Mouse (Mus musculus): Measurements from ENCODE around the gene Spint1.
A peak's percentile ranks its signal among the peaks of the same experiment; 100 is the strongest.

Spint1 gene

DNA sequence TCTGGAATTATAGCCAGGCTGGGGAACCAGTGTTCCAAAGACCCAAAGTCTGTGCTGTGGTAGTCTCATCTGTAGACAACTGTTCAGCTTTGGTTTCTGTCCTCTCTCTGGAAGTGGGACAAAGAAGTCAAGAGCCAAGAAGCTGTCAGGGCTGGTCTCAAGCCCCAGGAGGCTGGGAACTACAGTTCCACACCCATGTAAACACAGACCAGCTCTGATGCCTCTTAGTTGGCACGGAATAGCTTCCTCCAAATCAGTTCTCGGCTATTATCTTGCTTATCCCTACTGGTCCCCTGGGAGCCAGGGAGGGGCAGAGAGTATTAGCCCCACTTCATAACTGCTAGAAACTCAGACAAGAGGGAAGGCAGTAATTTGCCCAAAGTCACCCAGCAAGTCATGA is 24.2 kb downstream of the Spint1 start:
- DNase-seq (ENCODE audit: low read depth, low spot score) = no peak
- H3K36me3 ChIP-seq (ENCODE audit: control insufficient read depth, insufficient read depth, low read length, poor library complexity, severe bottlenecking) = no peaks in the 10 kb centered on the region
- no peaks in the 10 kb centered on the region; the same call in 1 of the 2 replicates for H3K27me3 ChIP-seq (ENCODE audit: control insufficient read depth, insufficient read depth, low read length, poor library complexity, severe bottlenecking)

DNA sequence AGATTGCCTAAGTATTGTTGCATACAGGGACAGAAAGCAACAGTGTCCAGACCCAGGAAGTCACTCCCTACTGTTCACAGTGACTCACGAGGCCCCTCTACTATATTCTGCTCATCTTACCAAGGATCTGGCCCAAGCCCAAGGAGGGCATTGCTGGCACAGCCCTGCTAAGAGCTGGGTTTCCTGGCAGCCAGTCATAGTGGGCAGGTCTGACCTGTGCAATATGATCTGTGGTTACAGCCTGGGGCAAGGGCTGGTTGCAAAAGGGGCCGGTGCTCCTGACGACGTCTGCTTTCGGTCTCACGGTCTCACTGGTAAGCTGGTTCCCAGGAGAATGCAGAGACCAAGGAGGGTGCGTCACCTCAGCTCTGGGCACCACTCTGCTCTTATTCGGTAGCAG is 25.8 kb downstream of the Spint1 start:
- Histone ChIP-seq H3K36me3 (ENCODE audit: control insufficient read depth, insufficient read depth, low read length, poor library complexity, severe bottlenecking) (no peaks in the 10 kb centered on the region), H3K27me3 (ENCODE audit: control insufficient read depth, insufficient read depth, low read length, poor library complexity, severe bottlenecking) (no peaks in the 10 kb centered on the region)
- DNase-seq (ENCODE audit: low read depth, low spot score) = no peak

DNA sequence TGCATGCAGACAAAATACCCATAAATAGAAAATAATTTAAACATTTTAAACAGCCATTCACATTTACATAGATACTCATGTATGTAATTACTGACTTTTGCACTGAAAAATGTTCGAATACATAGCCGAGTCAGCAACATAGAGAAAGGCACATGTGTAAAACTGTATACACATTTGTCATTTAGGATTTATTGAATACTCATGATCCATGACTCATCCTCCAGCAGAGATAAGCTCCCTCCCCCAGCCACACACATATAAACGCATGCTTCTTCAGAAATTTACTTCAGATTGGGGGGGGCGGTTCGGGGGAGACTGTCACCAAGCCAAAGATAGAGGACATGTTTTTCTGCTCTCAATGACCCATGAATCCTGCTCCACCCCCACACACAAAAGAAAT is 26.7 kb downstream of the Spint1 start:
- DNase-seq (ENCODE audit: low read depth, low spot score) = no peak
- Histone ChIP-seq H3K27me3 (ENCODE audit: control insufficient read depth, insufficient read depth, low read length, poor library complexity, severe bottlenecking) (no peaks in the 10 kb centered on the region), H3K36me3 (ENCODE audit: control insufficient read depth, insufficient read depth, low read length, poor library complexity, severe bottlenecking) (no peaks in the 10 kb centered on the region)

DNA sequence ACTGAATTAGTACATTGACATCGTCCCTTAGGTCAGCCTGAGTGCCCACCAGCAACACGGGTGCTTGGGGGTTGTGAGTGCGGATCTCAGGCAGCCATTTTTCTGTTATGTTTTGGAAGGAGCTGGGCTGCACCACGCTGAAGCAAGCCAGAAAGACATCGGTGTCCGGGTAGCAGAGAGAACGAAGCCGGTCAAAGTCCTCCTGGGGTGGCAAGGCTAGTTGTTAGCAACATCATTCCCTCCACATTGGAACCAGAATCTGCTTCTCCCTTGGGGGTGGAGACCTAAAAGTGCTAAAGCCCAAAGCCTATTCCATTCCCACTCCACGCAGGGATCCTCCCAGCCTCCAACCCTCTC is 33.1 kb downstream of the Spint1 start:
- no peak for DNase-seq (ENCODE audit: low read depth, low spot score)
- Histone ChIP-seq H3K36me3 (ENCODE audit: control insufficient read depth, insufficient read depth, low read length, poor library complexity, severe bottlenecking) (no peaks in the 10 kb centered on the region), H3K27me3 (ENCODE audit: control insufficient read depth, insufficient read depth, low read length, poor library complexity, severe bottlenecking) (no peaks in the 10 kb centered on the region)

DNA sequence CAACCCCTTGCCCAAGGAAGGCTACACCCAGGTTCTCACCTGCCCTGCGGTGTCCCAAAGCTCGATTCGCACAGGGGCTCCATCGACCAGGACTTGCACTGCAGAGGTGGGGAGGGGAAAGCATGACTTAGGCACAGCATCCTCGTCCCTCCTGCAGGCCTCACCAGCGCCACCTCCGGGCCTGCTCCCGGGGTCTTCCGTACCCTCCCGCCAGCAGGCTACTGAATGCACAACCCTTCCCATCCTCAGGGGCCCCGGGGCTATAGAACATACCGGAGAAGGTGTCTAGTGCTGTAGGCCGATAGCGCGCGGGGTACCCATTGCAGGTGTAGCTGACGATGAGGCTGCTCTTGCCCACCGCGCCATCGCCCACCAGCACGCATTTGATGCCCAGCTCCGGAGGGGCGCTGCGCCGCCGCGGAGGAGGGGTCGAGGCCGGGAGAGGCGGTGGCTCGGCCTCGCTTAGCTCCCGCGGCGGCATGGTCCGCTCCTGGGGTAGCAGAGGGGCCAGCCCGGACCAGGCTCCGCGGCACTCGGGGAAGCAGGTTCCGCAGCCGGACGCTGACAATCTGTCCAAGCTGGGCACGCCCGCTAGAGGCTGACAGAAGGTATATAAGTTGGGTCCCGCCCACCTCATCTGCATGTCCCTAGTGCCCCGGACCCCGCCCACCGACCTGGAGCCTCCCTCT is 33.6 kb downstream of the Spint1 start, which contains the start of gene Rhov:
Gene Rhov, minus strand, starts transcription at position 630 of the 689 bp plus-strand sequence.
- Histone ChIP-seq H3K27me3 (ENCODE audit: control insufficient read depth, insufficient read depth, low read length, poor library complexity, severe bottlenecking) (no peaks in the 10 kb centered on the region), H3K36me3 (ENCODE audit: control insufficient read depth, insufficient read depth, low read length, poor library complexity, severe bottlenecking) (no peaks in the 10 kb centered on the region)
- peak; percentile 75 for DNase-seq (ENCODE audit: low read depth, low spot score)

DNA sequence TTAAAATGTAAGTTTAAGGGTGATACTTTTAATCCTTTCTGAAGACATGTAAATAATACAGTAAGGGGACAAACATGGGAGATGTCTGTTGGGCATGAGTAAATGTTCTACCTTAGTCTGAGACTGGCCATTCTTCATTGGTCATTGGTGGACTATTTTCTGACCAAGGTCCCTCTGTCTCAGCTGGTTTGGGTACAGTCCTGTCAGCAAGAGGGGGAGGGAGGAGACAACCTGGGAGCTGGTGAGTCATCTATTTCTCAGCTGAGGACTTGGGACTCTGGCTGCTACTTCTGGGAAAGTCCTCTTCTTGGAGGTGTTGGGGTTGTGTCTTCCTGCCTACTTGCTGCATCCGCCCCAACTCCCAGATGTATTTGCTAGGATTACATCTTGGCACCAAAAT is 37.0 kb downstream of the Spint1 start:
- no peak for DNase-seq (ENCODE audit: low read depth, low spot score)
- H3K27me3 ChIP-seq (ENCODE audit: control insufficient read depth, insufficient read depth, low read length, poor library complexity, severe bottlenecking) = no peaks in the 10 kb centered on the region
- no peaks in the 10 kb centered on the region for H3K36me3 ChIP-seq (ENCODE audit: control insufficient read depth, insufficient read depth, low read length, poor library complexity, severe bottlenecking)

DNA sequence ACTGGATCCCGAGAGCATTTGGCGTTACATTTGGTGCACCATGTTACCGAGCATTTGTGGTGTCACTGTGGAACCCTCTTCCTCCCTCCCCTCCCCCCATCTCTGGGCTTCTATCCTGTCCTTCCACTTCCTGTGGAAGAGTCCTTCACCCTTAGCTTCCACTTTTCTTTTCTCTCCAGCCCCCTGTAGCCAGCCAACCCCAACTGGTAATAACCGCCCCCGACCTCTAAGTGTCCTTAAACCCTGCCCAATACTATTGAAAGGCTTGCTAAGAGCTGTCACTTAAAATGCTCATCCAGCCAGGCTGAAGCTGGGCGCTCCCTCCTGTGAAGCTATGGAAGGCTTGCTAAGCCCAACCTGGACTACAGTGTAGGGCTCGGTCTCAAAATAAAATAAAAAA is 39.8 kb downstream of the Spint1 start:
- Histone ChIP-seq H3K27me3 (ENCODE audit: control insufficient read depth, insufficient read depth, low read length, poor library complexity, severe bottlenecking) (no peaks in the 10 kb centered on the region), H3K36me3 (ENCODE audit: control insufficient read depth, insufficient read depth, low read length, poor library complexity, severe bottlenecking) (no peaks in the 10 kb centered on the region)
- DNase-seq (ENCODE audit: low read depth, low spot score) = no peak

DNA sequence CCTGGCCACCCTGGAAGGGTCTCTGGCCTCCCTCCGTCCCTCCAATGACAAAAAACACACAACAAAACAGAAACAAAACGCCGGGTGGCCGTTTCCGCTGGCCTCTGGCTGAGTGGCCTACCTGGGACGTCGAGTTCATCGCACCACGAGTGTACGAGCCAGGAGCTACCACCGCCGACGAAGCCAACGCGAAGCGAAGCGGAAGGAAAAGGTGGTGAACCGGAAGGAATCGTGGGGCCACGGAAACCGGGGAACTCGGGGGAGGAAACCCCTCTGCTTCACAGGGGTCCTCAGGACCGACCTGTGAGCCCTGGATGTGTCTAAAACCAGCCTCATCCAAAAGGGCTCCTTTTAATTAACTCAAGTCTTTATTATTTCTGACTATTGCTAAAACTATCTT is 40.6 kb downstream of the Spint1 start:
- DNase-seq (ENCODE audit: low read depth, low spot score) = no peak
- H3K27me3 ChIP-seq (ENCODE audit: control insufficient read depth, insufficient read depth, low read length, poor library complexity, severe bottlenecking) = no peaks in the 10 kb centered on the region
- no peaks in the 10 kb centered on the region for H3K36me3 ChIP-seq (ENCODE audit: control insufficient read depth, insufficient read depth, low read length, poor library complexity, severe bottlenecking)

DNA sequence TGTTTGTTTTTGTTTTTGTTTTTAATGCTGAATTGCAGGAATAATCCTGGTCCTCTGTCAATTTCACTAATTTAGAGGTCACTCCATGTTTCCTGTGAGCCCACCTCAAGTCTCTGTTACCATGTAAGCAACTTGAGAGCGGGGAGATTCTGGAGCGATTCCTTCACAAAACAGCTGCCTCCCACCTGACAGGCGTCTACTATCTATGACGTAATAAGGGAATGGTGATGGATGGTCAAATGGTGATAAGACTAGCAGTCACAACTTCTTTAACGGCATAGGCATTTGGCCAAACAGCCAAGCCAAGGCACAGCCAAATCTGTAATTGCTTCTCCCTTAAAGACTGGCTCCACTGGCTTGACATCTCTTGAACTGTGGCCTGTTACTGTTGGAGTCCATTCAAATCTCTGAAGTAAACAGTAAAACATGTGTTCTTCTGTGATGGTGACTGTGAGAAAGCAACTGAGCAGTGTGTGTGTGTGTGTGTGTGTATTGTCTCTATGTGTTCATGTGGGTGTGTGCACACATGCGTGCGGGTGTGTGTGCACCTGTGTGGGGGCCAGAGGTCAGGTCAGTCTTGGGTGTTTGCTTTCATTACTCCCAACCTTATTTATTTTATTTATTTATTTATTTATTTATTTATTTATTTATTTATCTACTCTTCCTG is 44.9 kb downstream of the Spint1 start:
- Histone ChIP-seq H3K27me3 (ENCODE audit: control insufficient read depth, insufficient read depth, low read length, poor library complexity, severe bottlenecking) (no peaks in the 10 kb centered on the region), H3K36me3 (ENCODE audit: control insufficient read depth, insufficient read depth, low read length, poor library complexity, severe bottlenecking) (no peaks in the 10 kb centered on the region)
- no peak for DNase-seq (ENCODE audit: low read depth, low spot score)

DNA sequence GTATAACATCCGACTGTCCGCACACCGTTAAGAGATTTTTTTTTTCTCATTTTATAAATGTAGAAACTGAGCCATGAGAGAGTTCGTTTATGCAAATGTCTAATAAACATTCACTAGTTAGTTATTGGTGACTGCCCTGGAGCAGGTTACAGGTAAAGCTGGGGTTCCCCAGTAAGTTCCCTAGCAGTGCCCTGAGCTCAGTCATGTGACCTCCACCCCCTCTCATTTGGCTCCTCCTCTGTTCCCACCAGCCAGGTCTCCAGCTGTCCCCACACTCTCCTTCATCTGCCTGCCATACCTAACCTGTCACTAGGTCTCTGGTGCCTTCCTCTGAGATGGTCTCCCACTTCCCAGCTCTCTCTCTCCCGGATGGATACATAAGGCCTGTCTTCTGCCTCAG is 50.2 kb downstream of the Spint1 start:
- peaks cover 8% of the 10 kb centered on the region; the same call in 1 of the 2 replicates for H3K36me3 ChIP-seq (ENCODE audit: control insufficient read depth, insufficient read depth, low read length, poor library complexity, severe bottlenecking)

DNA sequence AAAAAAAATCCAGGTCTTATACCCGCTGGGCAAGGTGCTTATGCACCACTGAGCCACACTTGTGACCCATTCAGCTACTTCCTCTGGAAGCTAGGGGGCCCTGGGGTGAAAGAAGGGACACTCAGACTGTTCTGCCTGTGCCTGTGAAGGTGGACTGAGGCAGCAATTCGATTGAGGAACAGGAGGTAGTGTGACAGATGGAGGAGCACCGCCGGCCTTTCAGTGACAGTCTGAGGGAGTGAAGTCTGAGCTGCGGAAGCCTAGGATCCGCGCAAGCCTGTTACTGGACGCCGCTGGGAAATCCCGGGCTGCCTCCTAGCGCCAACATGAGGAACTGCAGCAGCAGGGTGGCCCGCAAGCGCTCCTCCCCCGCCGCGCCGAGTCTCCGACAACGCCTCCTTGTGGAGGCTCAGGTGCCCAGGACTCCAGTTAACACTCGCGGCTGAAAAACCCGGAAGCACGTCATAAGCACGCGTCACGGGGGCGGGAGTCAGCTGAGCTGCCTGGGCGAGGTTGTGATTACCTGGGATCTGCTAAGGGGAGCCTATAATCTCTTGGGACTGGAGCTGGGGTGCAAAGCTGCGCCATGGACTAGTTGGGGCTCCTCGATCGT is 51.2 kb downstream of the Spint1 start, which contains the start of gene Vps18:
Gene Vps18, plus strand, starts transcription at position 471 of the 613 bp plus-strand sequence.
- DNase-seq (ENCODE audit: low read depth, low spot score) = peak; percentile 99
- H3K36me3 ChIP-seq (ENCODE audit: control insufficient read depth, insufficient read depth, low read length, poor library complexity, severe bottlenecking) = peaks cover 11% of the 10 kb centered on the region; the same call in 1 of the 2 replicates
- H3K27me3 ChIP-seq (ENCODE audit: control insufficient read depth, insufficient read depth, low read length, poor library complexity, severe bottlenecking) = no peaks in the 10 kb centered on the region

More for the DNA sequence above, 50.2 kb downstream of the Spint1 start:
- no peaks in the 10 kb centered on the region for H3K27me3 ChIP-seq (ENCODE audit: control insufficient read depth, insufficient read depth, low read length, poor library complexity, severe bottlenecking)
- DNase-seq (ENCODE audit: low read depth, low spot score) = peak; percentile 45

DNA sequence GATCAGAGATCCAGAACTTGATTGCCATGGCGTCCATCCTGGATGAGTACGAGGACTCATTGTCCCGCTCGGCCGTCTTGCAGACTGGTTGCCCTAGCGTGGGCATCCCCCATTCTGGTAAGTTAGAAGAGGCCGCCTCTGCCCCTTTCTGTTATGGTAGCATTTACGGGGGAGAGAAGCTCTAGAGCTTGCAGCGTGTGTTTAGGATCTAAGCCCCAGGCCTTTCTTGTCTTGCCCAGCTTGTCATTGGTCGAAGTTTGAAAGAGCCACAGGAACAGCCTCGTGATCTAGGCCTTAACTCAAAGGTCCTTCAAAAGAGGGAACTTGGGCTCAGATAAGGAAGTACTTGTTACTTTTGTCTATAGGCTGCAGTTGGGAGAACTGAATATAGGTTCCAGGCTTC is 51.9 kb downstream of the Spint1 start:
- H3K27me3 ChIP-seq (ENCODE audit: control insufficient read depth, insufficient read depth, low read length, poor library complexity, severe bottlenecking) = no peaks in the 10 kb centered on the region
- peak; percentile 81 for DNase-seq (ENCODE audit: low read depth, low spot score)
- peaks cover 15% of the 10 kb centered on the region; the same call in 1 of the 2 replicates for H3K36me3 ChIP-seq (ENCODE audit: control insufficient read depth, insufficient read depth, low read length, poor library complexity, severe bottlenecking)

DNA sequence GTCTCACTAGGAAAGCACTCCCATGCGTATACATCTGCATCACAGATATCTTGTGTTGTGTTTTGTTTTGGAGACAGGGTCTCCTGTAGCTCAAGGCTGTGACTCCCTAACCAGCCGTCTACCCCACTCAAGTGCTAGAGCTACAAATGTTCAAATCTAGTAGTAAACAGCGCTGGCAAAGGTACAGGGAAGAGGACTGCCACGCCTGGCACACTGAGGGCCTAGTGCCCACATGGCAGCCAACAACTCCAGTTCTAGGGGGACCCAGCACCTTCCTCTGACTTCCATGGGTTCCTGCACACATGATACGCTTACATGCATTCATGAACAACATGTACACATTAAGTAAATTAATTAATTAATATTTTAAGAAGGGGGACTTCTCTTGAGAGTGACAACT is 55.1 kb downstream of the Spint1 start:
- Histone ChIP-seq H3K36me3 (ENCODE audit: control insufficient read depth, insufficient read depth, low read length, poor library complexity, severe bottlenecking) (peaks cover 18% of the 10 kb centered on the region), H3K27me3 (ENCODE audit: control insufficient read depth, insufficient read depth, low read length, poor library complexity, severe bottlenecking) (no peaks in the 10 kb centered on the region)
- DNase-seq (ENCODE audit: low read depth, low spot score) = no peak

DNA sequence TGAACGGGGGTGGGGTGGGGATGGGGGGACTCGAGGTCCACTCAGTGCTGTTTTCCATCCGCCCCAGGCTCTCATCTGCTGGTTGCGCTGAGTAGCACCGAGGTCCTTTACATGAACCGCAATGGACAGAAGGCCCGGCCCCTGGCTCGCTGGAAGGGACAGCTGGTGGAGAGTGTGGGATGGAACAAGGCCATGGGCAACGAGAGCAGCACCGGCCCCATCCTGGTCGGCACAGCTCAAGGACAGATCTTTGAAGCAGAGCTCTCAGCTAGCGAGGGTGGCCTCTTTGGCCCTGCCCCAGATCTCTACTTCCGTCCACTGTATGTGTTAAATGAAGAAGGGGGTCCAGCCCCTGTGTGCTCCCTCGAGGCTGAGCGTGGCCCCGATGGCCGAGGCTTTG is 55.7 kb downstream of the Spint1 start:
- Histone ChIP-seq H3K36me3 (ENCODE audit: control insufficient read depth, insufficient read depth, low read length, poor library complexity, severe bottlenecking) (peaks cover 19% of the 10 kb centered on the region), H3K27me3 (ENCODE audit: control insufficient read depth, insufficient read depth, low read length, poor library complexity, severe bottlenecking) (no peaks in the 10 kb centered on the region)
- DNase-seq (ENCODE audit: low read depth, low spot score) = no peak

DNA sequence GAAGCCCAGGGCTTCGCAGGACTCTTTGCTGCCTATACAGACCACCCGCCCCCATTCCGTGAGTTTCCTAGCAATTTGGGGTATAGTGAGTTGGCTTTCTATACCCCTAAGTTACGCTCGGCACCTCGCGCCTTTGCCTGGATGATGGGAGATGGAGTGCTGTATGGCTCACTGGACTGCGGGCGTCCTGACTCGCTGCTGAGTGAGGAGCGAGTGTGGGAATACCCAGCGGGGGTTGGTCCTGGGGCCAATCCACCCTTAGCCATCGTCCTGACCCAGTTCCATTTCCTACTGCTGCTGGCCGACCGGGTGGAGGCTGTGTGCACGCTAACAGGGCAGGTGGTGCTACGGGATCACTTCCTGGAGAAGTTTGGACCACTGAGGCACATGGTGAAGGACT is 56.1 kb downstream of the Spint1 start:
- Histone ChIP-seq H3K36me3 (ENCODE audit: control insufficient read depth, insufficient read depth, low read length, poor library complexity, severe bottlenecking) (peaks cover 19% of the 10 kb centered on the region), H3K27me3 (ENCODE audit: control insufficient read depth, insufficient read depth, low read length, poor library complexity, severe bottlenecking) (no peaks in the 10 kb centered on the region)
- DNase-seq (ENCODE audit: low read depth, low spot score) = no peak
